Mouse (Mus musculus): ENCODE measurements around the gene Acvr1c. TPM values are rescaled to one million over a fixed set of nuclear protein-coding genes. Genes with fewer than 3 reads are reported as not detected.

The Acvr1c gene
- polyA plus RNA-seq, 1 experiment from 2014 or later = 0.58 TPM

Other genes with a start within 250 kb of the Acvr1c start
- 0.34 TPM in 1 of 2 replicates, not detected in the other for gene Cytip, start 162.4 kb downstream of the Acvr1c start, polyA plus RNA-seq (2014; fragmentation: Nextera tagmentation; extraction: Ambion mirVana)
- not detected in 2 replicates for gene Gm17409, start 112.2 kb upstream of the Acvr1c start, polyA plus RNA-seq (2014; fragmentation: Nextera tagmentation; extraction: Ambion mirVana)
- 7.5 and 8.7 TPM in 2 replicates for gene Acvr1, start 209.3 kb upstream of the Acvr1c start, polyA plus RNA-seq (2014; fragmentation: Nextera tagmentation; extraction: Ambion mirVana)
- 16.1 and 17.5 TPM in 2 replicates for gene Upp2, start 209.4 kb upstream of the Acvr1c start, polyA plus RNA-seq (2014; fragmentation: Nextera tagmentation; extraction: Ambion mirVana)

All from hindbrain, embryonic 14.5 days (tissue).